Mouse (Mus musculus): ENCODE measurements around the gene Btbd9.

DNA sequence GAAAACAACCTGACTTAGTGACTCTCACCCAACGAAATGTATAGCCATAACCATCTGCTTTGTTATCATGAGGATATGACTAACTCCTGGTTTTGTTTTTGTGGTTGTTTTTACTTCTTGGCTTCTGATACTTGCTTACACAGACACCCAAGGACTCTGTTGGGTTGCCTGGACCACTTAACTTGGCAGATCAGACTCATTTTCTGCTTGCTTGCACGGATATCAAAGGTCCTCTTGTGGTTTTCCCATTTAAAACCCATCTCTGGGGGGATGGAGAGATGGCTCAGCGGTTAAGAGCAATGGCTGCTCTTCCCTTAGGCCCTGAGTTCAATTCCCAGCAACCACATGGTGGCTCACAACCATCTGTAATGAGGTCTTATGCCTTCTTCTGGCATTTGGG lies 46.9 kb upstream of the Btbd9 start:
- no peak for TF ChIP-seq POLR2A (IDR thresholded peaks at IDR 0.05; ENCODE audit: borderline replicate concordance, insufficient read depth, low read length)
- no peak for TF ChIP-seq CTCF (IDR thresholded peaks at IDR 0.05; ENCODE audit: borderline replicate concordance, insufficient read depth, low read depth, low read length)
